Mouse (Mus musculus): ENCODE measurements around the gene Gpr1. TPM values are rescaled to one million over a fixed set of nuclear protein-coding genes. Genes with fewer than 3 reads are reported as not detected.
"Not testable (repeated sequence)": the region's sequence is repeated elsewhere in the genome, so short reads cannot be mapped to it uniquely, and the experiment has no call there.

Gpr1 gene
- polyA plus RNA-seq, 1 experiment from 2014 or later, result 0.08 TPM

GRCm38 (mm10) chr1:63195848-63196512, 18.4 kb downstream of the Gpr1 start:
- Histone ChIP-seq H3K4me3 (ENCODE audit: low read depth, low read length) (no peak overlapping the region), H3K36me3 (ENCODE audit: control insufficient read depth, insufficient read depth, low read length) (no peaks in the 10 kb centered on the region), H3K9ac (ENCODE audit: low read depth, low read length) (no peak overlapping the region), H3K27ac (ENCODE audit: low read depth, low read length) (no peak overlapping the region), H3K27me3 (ENCODE audit: control insufficient read depth, insufficient read depth, low read length) (no peaks in the 10 kb centered on the region), H3K4me2 (replicated peaks; ENCODE audit: low read depth, low read length) (no peak overlapping the region), H3K4me1 (replicated peaks; ENCODE audit: control insufficient read depth, insufficient read depth, low read length) (no peaks in the 10 kb centered on the region), H3K9me3 (ENCODE audit: control insufficient read depth, low read length) (no peaks in the 10 kb centered on the region)
- 74% methylated on average over 5 of the region's 5 CpGs for WGBS
- DNase-seq (ENCODE audit: low spot score), result no peak
- ATAC-seq (ENCODE audit: low FRiP score), result no peak

- ATAC-seq (ENCODE audit: low FRiP score) (no peak), DNase-seq (ENCODE audit: low spot score) (no peak)
- Histone ChIP-seq H3K9ac (ENCODE audit: low read depth, low read length) (no peak overlapping the region), H3K4me2 (replicated peaks; ENCODE audit: low read depth, low read length) (no peak overlapping the region), H3K27ac (ENCODE audit: low read depth, low read length) (no peak overlapping the region), H3K4me1 (replicated peaks; ENCODE audit: control insufficient read depth, insufficient read depth, low read length) (no peaks in the 10 kb centered on the region), H3K27me3 (ENCODE audit: control insufficient read depth, insufficient read depth, low read length) (no peaks in the 10 kb centered on the region), H3K36me3 (ENCODE audit: control insufficient read depth, insufficient read depth, low read length) (no peaks in the 10 kb centered on the region), H3K4me3 (ENCODE audit: low read depth, low read length) (no peak overlapping the region), H3K9me3 (ENCODE audit: control insufficient read depth, low read length) (no peaks in the 10 kb centered on the region)
- 86% methylated on average over 11 of the region's 11 CpGs for WGBS
Measured at GRCm38 (mm10) chr1:63192306-63193065, 21.9 kb downstream of the Gpr1 start.

- no peaks in the 10 kb centered on the region for H3K4me1 ChIP-seq (replicated peaks; ENCODE audit: control insufficient read depth, insufficient read depth, low read length)
- H3K27me3 ChIP-seq (ENCODE audit: control insufficient read depth, insufficient read depth, low read length), result no peaks in the 10 kb centered on the region
- ATAC-seq (ENCODE audit: low FRiP score), result no peak
- no peaks in the 10 kb centered on the region for H3K9me3 ChIP-seq (ENCODE audit: control insufficient read depth, low read length)
- 85% methylated on average over 8 of the region's 8 CpGs for WGBS
- no peak overlapping the region for H3K9ac ChIP-seq (ENCODE audit: low read depth, low read length)
- H3K4me2 ChIP-seq (replicated peaks; ENCODE audit: low read depth, low read length), result no peak overlapping the region
- no peak overlapping the region for H3K27ac ChIP-seq (ENCODE audit: low read depth, low read length)
- H3K4me3 ChIP-seq (ENCODE audit: low read depth, low read length), result no peak overlapping the region
- H3K36me3 ChIP-seq (ENCODE audit: control insufficient read depth, insufficient read depth, low read length), result no peaks in the 10 kb centered on the region
- no peak for DNase-seq (ENCODE audit: low spot score)
Measured at GRCm38 (mm10) chr1:63190851-63191250, 23.5 kb downstream of the Gpr1 start.

- H3K9me3 ChIP-seq (ENCODE audit: control insufficient read depth, low read length), result no peaks in the 10 kb centered on the region
- no peak overlapping the region for H3K9ac ChIP-seq (ENCODE audit: low read depth, low read length)
- no peak overlapping the region for H3K4me3 ChIP-seq (ENCODE audit: low read depth, low read length)
- no peaks in the 10 kb centered on the region for H3K36me3 ChIP-seq (ENCODE audit: control insufficient read depth, insufficient read depth, low read length)
- DNase-seq (ENCODE audit: low spot score) (no peak), ATAC-seq (ENCODE audit: low FRiP score) (no peak)
- no peaks in the 10 kb centered on the region for H3K27me3 ChIP-seq (ENCODE audit: control insufficient read depth, insufficient read depth, low read length)
- H3K4me1 ChIP-seq (replicated peaks; ENCODE audit: control insufficient read depth, insufficient read depth, low read length), result no peaks in the 10 kb centered on the region
- 84% methylated on average over 3 of the region's 3 CpGs for WGBS
- H3K4me2 ChIP-seq (replicated peaks; ENCODE audit: low read depth, low read length), result no peak overlapping the region
- no peak overlapping the region for H3K27ac ChIP-seq (ENCODE audit: low read depth, low read length)
Measured at GRCm38 (mm10) chr1:63188536-63188935, 25.8 kb downstream of the Gpr1 start.

- not testable (repeated sequence) for H3K4me1 ChIP-seq (replicated peaks; ENCODE audit: control insufficient read depth, insufficient read depth, low read length); H3K27me3 ChIP-seq (ENCODE audit: control insufficient read depth, insufficient read depth, low read length); H3K36me3 ChIP-seq (ENCODE audit: control insufficient read depth, insufficient read depth, low read length); H3K9me3 ChIP-seq (ENCODE audit: control insufficient read depth, low read length); H3K4me3 ChIP-seq (ENCODE audit: low read depth, low read length); DNase-seq (ENCODE audit: low spot score); H3K27ac ChIP-seq (ENCODE audit: low read depth, low read length); ATAC-seq (ENCODE audit: low FRiP score); H3K4me2 ChIP-seq (replicated peaks; ENCODE audit: low read depth, low read length); H3K9ac ChIP-seq (ENCODE audit: low read depth, low read length)
- WGBS, result 95% methylated on average over 6 of the region's 6 CpGs
Measured at GRCm38 (mm10) chr1:63185430-63185829, 28.9 kb downstream of the Gpr1 start.

GRCm38 (mm10) chr1:63182636-63183270, 31.6 kb downstream of the Gpr1 start:
- no peak overlapping the region for H3K4me3 ChIP-seq (ENCODE audit: low read depth, low read length)
- DNase-seq (ENCODE audit: low spot score) (peak; percentile 74), ATAC-seq (ENCODE audit: low FRiP score) (no peak)
- WGBS, result 59% methylated on average over 10 of the region's 10 CpGs
- no peaks in the 10 kb centered on the region for H3K27me3 ChIP-seq (ENCODE audit: control insufficient read depth, insufficient read depth, low read length)
- no peak overlapping the region for H3K4me2 ChIP-seq (replicated peaks; ENCODE audit: low read depth, low read length)
- H3K9me3 ChIP-seq (ENCODE audit: control insufficient read depth, low read length), result no peaks in the 10 kb centered on the region
- H3K4me1 ChIP-seq (replicated peaks; ENCODE audit: control insufficient read depth, insufficient read depth, low read length), result no peaks in the 10 kb centered on the region; the same call in 1 of the 2 replicates
- H3K36me3 ChIP-seq (ENCODE audit: control insufficient read depth, insufficient read depth, low read length), result no peaks in the 10 kb centered on the region
- no peak overlapping the region for H3K27ac ChIP-seq (ENCODE audit: low read depth, low read length)
- H3K9ac ChIP-seq (ENCODE audit: low read depth, low read length), result no peak overlapping the region

GRCm38 (mm10) chr1:63182212-63182611, 32.1 kb downstream of the Gpr1 start:
- H3K4me2 ChIP-seq (replicated peaks; ENCODE audit: low read depth, low read length), result no peak overlapping the region
- no peak for ATAC-seq (ENCODE audit: low FRiP score)
- no peak overlapping the region for H3K9ac ChIP-seq (ENCODE audit: low read depth, low read length)
- no peak for DNase-seq (ENCODE audit: low spot score)
- no peaks in the 10 kb centered on the region for H3K36me3 ChIP-seq (ENCODE audit: control insufficient read depth, insufficient read depth, low read length)
- no peaks in the 10 kb centered on the region; the same call in 1 of the 2 replicates for H3K4me1 ChIP-seq (replicated peaks; ENCODE audit: control insufficient read depth, insufficient read depth, low read length)
- H3K27ac ChIP-seq (ENCODE audit: low read depth, low read length), result no peak overlapping the region
- H3K4me3 ChIP-seq (ENCODE audit: low read depth, low read length), result no peak overlapping the region
- 91% methylated on average over 5 of the region's 5 CpGs for WGBS
- H3K9me3 ChIP-seq (ENCODE audit: control insufficient read depth, low read length), result no peaks in the 10 kb centered on the region
- H3K27me3 ChIP-seq (ENCODE audit: control insufficient read depth, insufficient read depth, low read length), result no peaks in the 10 kb centered on the region

- H3K4me1 ChIP-seq (replicated peaks; ENCODE audit: control insufficient read depth, insufficient read depth, low read length), result no peaks in the 10 kb centered on the region; the same call in 1 of the 2 replicates
- H3K36me3 ChIP-seq (ENCODE audit: control insufficient read depth, insufficient read depth, low read length), result no peaks in the 10 kb centered on the region
- no peaks in the 10 kb centered on the region for H3K9me3 ChIP-seq (ENCODE audit: control insufficient read depth, low read length)
- H3K4me2 ChIP-seq (replicated peaks; ENCODE audit: low read depth, low read length), result no peak overlapping the region
- H3K9ac ChIP-seq (ENCODE audit: low read depth, low read length), result no peak overlapping the region
- H3K27ac ChIP-seq (ENCODE audit: low read depth, low read length), result no peak overlapping the region
- ATAC-seq (ENCODE audit: low FRiP score), result peak; percentile 28; the same call in 1 of the 2 replicates
- peak; percentile 16 for DNase-seq (ENCODE audit: low spot score)
- H3K4me3 ChIP-seq (ENCODE audit: low read depth, low read length), result no peak overlapping the region
- 95% methylated on average over 1 of the region's 1 CpGs for WGBS
- no peaks in the 10 kb centered on the region for H3K27me3 ChIP-seq (ENCODE audit: control insufficient read depth, insufficient read depth, low read length)
Measured at GRCm38 (mm10) chr1:63181480-63181879, 32.9 kb downstream of the Gpr1 start.

Measured in hindbrain, embryonic 11.5 days (tissue).